Mouse (Mus musculus): Measurements from ENCODE around the gene Rasgrp4. TPM values are rescaled to one million over a fixed set of nuclear protein-coding genes. Genes with fewer than 3 reads are reported as not detected.

Gene Rasgrp4
- polyA plus RNA-seq, 1 experiment from 2014 or later = 0.34 TPM

Other genes starting within 250 kb of the Rasgrp4 start
- gene Actn4, start 172.5 kb upstream of the Rasgrp4 start, polyA plus RNA-seq (2016; fragmentation: Nextera tagmentation; extraction: Ambion mirVana) = 159 and 171 TPM in 2 replicates
- gene Eif3k, start 153.0 kb upstream of the Rasgrp4 start, polyA plus RNA-seq (2016; fragmentation: Nextera tagmentation; extraction: Ambion mirVana) = 314 and 342 TPM in 2 replicates
- 5.0 and 5.7 TPM in 2 replicates for gene Map4k1, start 152.8 kb upstream of the Rasgrp4 start, polyA plus RNA-seq (2016; fragmentation: Nextera tagmentation; extraction: Ambion mirVana)
- 3.6 and 4.8 TPM in 2 replicates for gene Ryr1, start 9.7 kb upstream of the Rasgrp4 start, polyA plus RNA-seq (2016; fragmentation: Nextera tagmentation; extraction: Ambion mirVana)
- 16.4 and 17.7 TPM in 2 replicates for gene Fam98c, start 21.4 kb downstream of the Rasgrp4 start, polyA plus RNA-seq (2016; fragmentation: Nextera tagmentation; extraction: Ambion mirVana)
- gene Ggn, start 35.4 kb downstream of the Rasgrp4 start, polyA plus RNA-seq (2016; fragmentation: Nextera tagmentation; extraction: Ambion mirVana) = 0.57 and 1.2 TPM in 2 replicates
- gene Spred3, start 35.6 kb downstream of the Rasgrp4 start, polyA plus RNA-seq (2016; fragmentation: Nextera tagmentation; extraction: Ambion mirVana) = 7.9 and 8.3 TPM in 2 replicates
- 283 and 293 TPM in 2 replicates for gene Psmd8, start 45.9 kb downstream of the Rasgrp4 start, polyA plus RNA-seq (2016; fragmentation: Nextera tagmentation; extraction: Ambion mirVana)
- 0.78 and 0.87 TPM in 2 replicates for gene Catsperg1, start 79.2 kb downstream of the Rasgrp4 start, polyA plus RNA-seq (2016; fragmentation: Nextera tagmentation; extraction: Ambion mirVana)
- 0.43 and 0.63 TPM in 2 replicates for gene Kcnk6, start 97.7 kb downstream of the Rasgrp4 start, polyA plus RNA-seq (2016; fragmentation: Nextera tagmentation; extraction: Ambion mirVana)
- 70.3 and 73.8 TPM in 2 replicates for gene Yif1b, start 103.5 kb downstream of the Rasgrp4 start, polyA plus RNA-seq (2016; fragmentation: Nextera tagmentation; extraction: Ambion mirVana)
- 0.76 and 1.4 TPM in 2 replicates for gene 2200002D01Rik, start 113.6 kb downstream of the Rasgrp4 start, polyA plus RNA-seq (2016; fragmentation: Nextera tagmentation; extraction: Ambion mirVana)
- gene Spint2, start 147.1 kb downstream of the Rasgrp4 start, polyA plus RNA-seq (2016; fragmentation: Nextera tagmentation; extraction: Ambion mirVana) = 42.2 and 45.0 TPM in 2 replicates
- 14.8 and 16.5 TPM in 2 replicates for gene Ppp1r14a, start 154.5 kb downstream of the Rasgrp4 start, polyA plus RNA-seq (2016; fragmentation: Nextera tagmentation; extraction: Ambion mirVana)
- 118 and 147 TPM in 2 replicates for gene Dpf1, start 169.1 kb downstream of the Rasgrp4 start, polyA plus RNA-seq (2016; fragmentation: Nextera tagmentation; extraction: Ambion mirVana)

Measured in forebrain, embryonic 12.5 days (tissue).